Mouse (Mus musculus): Measurements from ENCODE around the gene Olfr115. TPM values are rescaled to one million over a fixed set of nuclear protein-coding genes. Genes with fewer than 3 reads are reported as not detected.

Gene Olfr115
- total and polyA plus RNA-seq, 3 experiments, result not detected

DNA sequence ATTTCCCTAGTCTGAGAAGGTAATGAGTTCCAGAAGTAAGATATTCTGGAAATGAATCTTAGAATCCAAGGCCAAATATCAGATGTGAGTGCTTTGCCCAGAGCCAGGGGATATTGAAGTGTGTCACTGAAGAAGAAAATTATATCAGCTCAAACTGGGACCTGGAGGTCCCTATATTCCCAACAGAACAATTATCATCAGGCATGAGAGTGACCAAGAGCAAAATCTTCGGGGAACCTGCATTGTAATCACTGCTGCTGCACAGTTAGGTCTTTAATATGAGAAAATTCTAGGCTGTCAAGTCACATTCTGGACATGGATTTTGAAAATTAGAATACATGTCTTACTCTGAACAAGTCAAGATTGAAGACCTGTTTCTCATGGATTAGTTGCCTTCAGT, 36.8 kb upstream of the Olfr115 start, which contains the start of gene Olfr117:
TSS of gene Olfr117 (minus strand) at position 101 of the 400 bp plus-strand sequence.
- no peaks in the 10 kb centered on the region for H3K79me2 ChIP-seq (replicated peaks; ENCODE audit: control insufficient read depth, extremely low read depth, insufficient read depth, poor library complexity, severe bottlenecking)
- in situ Hi-C loops (cut with MboI; ENCODE audit: low pct_ligation_motif_present, low pct_unique_long_range_greater_than_20kb, low sequenced_read_pairs), result no loop called here

DNA sequence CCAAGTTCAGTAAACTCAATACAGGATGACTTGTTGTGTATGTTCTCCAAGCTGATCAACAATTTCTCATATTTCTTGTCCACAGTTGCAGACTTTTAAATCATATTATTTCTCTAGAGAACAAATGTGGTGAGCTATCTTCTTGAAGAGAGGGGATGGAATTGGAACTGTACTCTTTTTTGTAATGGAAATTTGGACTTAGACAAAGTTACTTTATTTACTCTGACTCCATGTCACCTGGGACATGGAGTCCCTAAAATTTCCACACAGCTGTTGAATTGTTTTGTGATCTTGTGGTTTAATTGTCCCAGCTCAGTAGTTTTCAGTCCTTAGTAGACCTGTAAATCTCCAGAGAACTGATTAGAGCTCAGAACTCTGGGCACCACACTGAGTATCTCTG, 34.3 kb downstream of the Olfr115 start, which contains the start of gene Olfr114:
TSS of gene Olfr114 (minus strand) at position 101 of the 400 bp plus-strand sequence.
- no peak for TF ChIP-seq POLR2A (IDR thresholded peaks at IDR 0.05; ENCODE audit: low read depth, low read length)
- TF ChIP-seq CHD2 (IDR thresholded peaks at IDR 0.05; ENCODE audit: low read length), result no peak
- no peak for TF ChIP-seq E2F4 (IDR thresholded peaks at IDR 0.05; ENCODE audit: insufficient replicate concordance, low read depth, low read length)
- no peak for TF ChIP-seq MXI1 (IDR thresholded peaks at IDR 0.05; ENCODE audit: low read depth, low read length)
- TF ChIP-seq JUN (IDR thresholded peaks at IDR 0.05; ENCODE audit: insufficient read depth, low read depth, low read length), result no peak
- no peak for TF ChIP-seq POLR2AphosphoS2 (IDR thresholded peaks at IDR 0.05; ENCODE audit: low read depth, low read length)
- TF ChIP-seq UBTF (IDR thresholded peaks at IDR 0.05; ENCODE audit: low read depth, low read length), result no peak
- H3K4me3 ChIP-seq (replicated peaks in 1 of 3; ENCODE audit: low read depth in 2 of 3, low read length in 2 of 3, poor library complexity in 1 of 3), result no peak within 1 kb of the TSS
- no peak within 1 kb of the TSS for H3K4me2 ChIP-seq (ENCODE audit: insufficient read depth, low read depth, poor library complexity, severe bottlenecking)
- no peaks in the 10 kb centered on the region for H3K79me2 ChIP-seq (replicated peaks; ENCODE audit: control insufficient read depth, extremely low read depth, insufficient read depth, poor library complexity, severe bottlenecking)
- H3K4me1 ChIP-seq (ENCODE audit: control insufficient read depth in 1 of 2, insufficient read depth in 2 of 2), result no peaks in the 10 kb centered on the region
- dilution Hi-C loops (cut with MboI; ENCODE audit: extremely low pct_ligation_motif_present, extremely low pct_unique_long_range_greater_than_20kb, low sequenced_read_pairs), result no loop called here
- in situ Hi-C loops (cut with MboI; ENCODE audit: low pct_ligation_motif_present, low pct_unique_long_range_greater_than_20kb, low sequenced_read_pairs), result no loop called here
- H3K27ac ChIP-seq (ENCODE audit: insufficient read depth, low read depth), result no peak within 1 kb of the TSS
- H3K9ac ChIP-seq (ENCODE audit: insufficient read depth, low read depth), result no peak within 1 kb of the TSS
- no peaks in the 10 kb centered on the region for H3K36me3 ChIP-seq (replicated peaks in 1 of 2; ENCODE audit: control insufficient read depth in 1 of 2, insufficient read depth in 1 of 2, low read length in 1 of 2)
- H3K9me3 ChIP-seq (replicated peaks; ENCODE audit: low read length), result peaks cover 2% of the 10 kb centered on the region
- no peaks in the 10 kb centered on the region for H3K27me3 ChIP-seq (replicated peaks)
- DNase-seq (ENCODE audit: extremely low read depth), result no peak

More for the DNA sequence above, 36.8 kb upstream of the Olfr115 start, which contains the start of gene Olfr117:
- Histone ChIP-seq H3K27ac (ENCODE audit: insufficient read depth, low read depth) (no peak within 1 kb of the TSS), H3K27me3 (replicated peaks) (no peaks in the 10 kb centered on the region), H3K9me3 (replicated peaks; ENCODE audit: low read length) (peaks cover 3% of the 10 kb centered on the region), H3K4me2 (ENCODE audit: insufficient read depth, low read depth, poor library complexity, severe bottlenecking) (no peak within 1 kb of the TSS), H3K4me1 (ENCODE audit: control insufficient read depth in 1 of 2, insufficient read depth in 2 of 2) (no peaks in the 10 kb centered on the region), H3K4me3 (replicated peaks in 1 of 3; ENCODE audit: low read depth in 2 of 3, low read length in 2 of 3, poor library complexity in 1 of 3) (no peak within 1 kb of the TSS), H3K9ac (ENCODE audit: insufficient read depth, low read depth) (no peak within 1 kb of the TSS), H3K36me3 (replicated peaks in 1 of 2; ENCODE audit: control insufficient read depth in 1 of 2, insufficient read depth in 1 of 2, low read length in 1 of 2) (no peaks in the 10 kb centered on the region)
- TF ChIP-seq TCF12 (IDR thresholded peaks at IDR 0.05; ENCODE audit: low read depth, low read length) (no peak), EP300 (IDR thresholded peaks at IDR 0.05; ENCODE audit: low read length) (no peak), JUND (conservative IDR thresholded peaks at IDR 0.05; ENCODE audit: low read depth, low read length) (no peak), ZC3H11A (IDR thresholded peaks at IDR 0.05; ENCODE audit: low read depth, low read length) (no peak), SMC3 (IDR thresholded peaks at IDR 0.05; ENCODE audit: low read depth, low read length) (no peak), ZNF384 (IDR thresholded peaks at IDR 0.05; ENCODE audit: low read depth, low read length) (no peak), HCFC1 (IDR thresholded peaks at IDR 0.05; ENCODE audit: low read depth, low read length) (no peak), CHD1 (IDR thresholded peaks at IDR 0.05; ENCODE audit: low read depth, low read length) (no peak), ZMIZ1 (IDR thresholded peaks at IDR 0.05; ENCODE audit: low read depth, low read length) (no peak), USF2 (conservative IDR thresholded peaks at IDR 0.05; ENCODE audit: low read depth, low read length) (no peak), ETS1 (conservative IDR thresholded peaks at IDR 0.05; ENCODE audit: low read depth, low read length) (no peak), JUN (IDR thresholded peaks at IDR 0.05; ENCODE audit: insufficient read depth, low read depth, low read length) (no peak), CTCF (conservative IDR thresholded peaks at IDR 0.05 in 1 of 2, IDR thresholded peaks at IDR 0.05 in 1 of 2; ENCODE audit: low read depth in 2 of 2, low read length in 2 of 2) (no peak), KAT2A (IDR thresholded peaks at IDR 0.05; ENCODE audit: insufficient replicate concordance, low read length) (no peak), BHLHE40 (IDR thresholded peaks at IDR 0.05; ENCODE audit: low read depth, low read length) (no peak)
- dilution Hi-C loops (cut with MboI; ENCODE audit: extremely low pct_ligation_motif_present, extremely low pct_unique_long_range_greater_than_20kb, low sequenced_read_pairs), result no loop called here
- DNase-seq (ENCODE audit: extremely low read depth), result no peak
